In genomic region chr17:26272586-26272985, GRCm38 (mm10) we compare ENCODE assay signal across 24 mouse cellular contexts.
"Had no signal": no experiment of that assay in that cellular context is flagged by ENCODE, and none has a peak within 500 bp of the region (broad histone marks: within the 10 kb centered on the region; RNA-seq: fewer than 3 reads in every experiment).

No protein-coding gene starts in this region.

- H3K4me1 ChIP-seq: heart, embryonic 15.5 days; hindbrain, embryonic 13.5 days; hindbrain, embryonic 15.5 days; limb, embryonic 13.5 days; limb, embryonic 15.5 days had no signal

- ATAC-seq: hindbrain, postnatal 0 days; intestine, embryonic 16.5 days; liver, embryonic 12.5 days had no signal

- H3K9me3 ChIP-seq: heart, embryonic 13.5 days; heart, embryonic 15.5 days; hindbrain, embryonic 13.5 days; hindbrain, embryonic 15.5 days; limb, embryonic 13.5 days; limb, embryonic 15.5 days; liver, embryonic 12.5 days had no signal

- H3K9ac ChIP-seq: heart, embryonic 13.5 days; heart, embryonic 15.5 days; hindbrain, embryonic 13.5 days; hindbrain, embryonic 15.5 days; limb, embryonic 13.5 days; limb, embryonic 15.5 days; liver, embryonic 12.5 days; liver, embryonic 14.5 days had no signal

- DNase-seq: gastrocnemius, postnatal 14 days; heart, adult 11 months; heart, adult 2 months; heart, postnatal 14 days; heart, postnatal 36 days; kidney, adult 11 months; kidney, adult 2 months; kidney, adult 9 months; kidney, postnatal 14 days; kidney, postnatal 36 days; layer of hippocampus, adult 9-11 months; layer of hippocampus, postnatal 36 days; left cerebral cortex, postnatal 4 days had no signal

- H3K27ac ChIP-seq: heart, adult 2 months; heart, embryonic 13.5 days; heart, embryonic 15.5 days; hindbrain, embryonic 13.5 days; hindbrain, embryonic 15.5 days; hindbrain, postnatal 0 days; limb, embryonic 13.5 days; limb, embryonic 15.5 days; liver, embryonic 12.5 days; liver, embryonic 14.5 days had no signal

- H3K27me3 ChIP-seq: heart, embryonic 13.5 days; heart, embryonic 15.5 days; hindbrain, embryonic 13.5 days; hindbrain, embryonic 15.5 days; limb, embryonic 13.5 days; limb, embryonic 15.5 days; liver, embryonic 12.5 days had no signal

- H3K4me2 ChIP-seq: heart, embryonic 11.5 days; heart, embryonic 13.5 days; heart, embryonic 15.5 days; hindbrain, embryonic 13.5 days; hindbrain, embryonic 15.5 days; limb, embryonic 13.5 days; limb, embryonic 15.5 days; liver, embryonic 12.5 days had no signal

- H3K4me3 ChIP-seq: heart, adult 2 months; heart, embryonic 13.5 days; heart, embryonic 15.5 days; hindbrain, embryonic 13.5 days; hindbrain, embryonic 15.5 days; limb, embryonic 13.5 days; limb, embryonic 15.5 days; liver, embryonic 12.5 days had no signal
